Mouse (Mus musculus): ENCODE results near the gene P2ry14.
A peak's percentile ranks its signal among the peaks of the same experiment; 100 is the strongest.

The P2ry14 gene

DNA sequence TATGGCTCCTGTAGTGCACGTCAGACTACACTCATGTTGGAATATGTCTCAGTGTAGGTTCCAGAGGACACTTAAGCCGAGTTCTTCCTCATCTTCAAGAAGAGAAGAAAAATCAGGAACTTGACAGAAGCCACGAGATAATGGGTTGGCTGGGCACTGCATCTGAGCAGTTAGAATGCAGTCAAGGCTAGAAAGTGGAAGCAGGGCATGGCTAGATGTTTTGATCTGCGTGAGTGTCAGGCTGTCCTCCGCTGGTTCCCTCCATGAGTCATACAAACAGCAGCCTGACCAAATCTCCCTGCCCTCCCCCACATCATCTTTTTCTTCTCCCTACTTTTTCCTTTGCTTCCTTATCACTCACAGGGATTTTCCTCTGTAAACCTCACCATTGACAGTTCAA is at the start of gene P2ry14:
Gene P2ry14, minus strand, starts transcription at position 195 of the 400 bp plus-strand sequence.
- DNase-seq (ENCODE audit: low read depth, low spot score): no peak

DNA sequence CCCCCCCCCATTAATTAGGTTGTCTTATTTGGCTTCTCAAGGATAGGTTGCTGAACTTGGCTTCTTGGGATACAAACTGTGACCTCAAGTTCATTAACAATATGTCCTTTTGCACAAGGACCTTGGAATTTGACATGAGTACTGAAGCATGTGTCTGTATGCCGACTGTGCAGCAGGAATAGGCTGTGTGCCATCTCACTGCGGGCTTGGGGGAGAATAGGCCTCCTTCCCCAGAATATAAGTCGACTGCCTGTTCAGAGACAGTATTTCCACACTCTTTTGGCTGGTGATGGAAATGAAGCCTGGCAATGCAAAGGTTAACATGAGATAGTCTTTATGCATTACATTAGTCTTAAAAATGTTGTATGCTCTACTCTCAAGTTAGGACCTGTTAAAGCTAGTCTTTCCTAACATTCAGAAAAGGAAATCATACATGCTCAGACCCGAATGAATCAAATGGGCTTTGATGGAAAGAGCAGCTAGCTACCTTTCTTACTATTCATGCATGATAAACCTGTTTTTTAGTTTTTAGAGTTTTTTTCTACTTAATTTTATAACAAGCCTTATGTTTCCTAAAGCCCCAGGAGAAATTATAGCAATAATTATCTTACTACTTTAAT is 44.0 kb upstream of the P2ry14 start:
- no peak for DNase-seq (ENCODE audit: low read depth, low spot score)

DNA sequence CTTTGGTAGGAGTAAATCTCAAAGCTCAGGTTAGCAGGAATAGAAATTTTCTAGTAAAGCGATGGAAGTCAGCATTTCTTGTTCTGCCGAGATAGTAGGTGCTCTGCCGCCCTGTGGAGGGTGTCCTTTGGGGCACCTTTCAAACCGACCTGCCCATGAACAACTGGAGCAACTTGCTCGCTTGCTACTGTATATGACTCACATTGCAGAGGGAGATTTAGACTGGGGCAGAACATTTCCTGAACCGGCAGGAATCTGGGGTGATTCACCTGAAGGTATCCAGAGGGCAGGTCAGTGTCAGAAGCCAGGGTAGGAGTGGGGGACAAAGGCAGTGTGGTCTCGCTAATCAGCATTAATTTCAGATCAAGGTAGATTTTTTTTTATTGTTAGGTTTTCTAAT is 41.5 kb upstream of the P2ry14 start, which contains the start of gene Gpr87:
Gene Gpr87, minus strand, starts transcription at position 167 of the 400 bp plus-strand sequence.
- DNase-seq (ENCODE audit: low read depth, low spot score): no peak

DNA sequence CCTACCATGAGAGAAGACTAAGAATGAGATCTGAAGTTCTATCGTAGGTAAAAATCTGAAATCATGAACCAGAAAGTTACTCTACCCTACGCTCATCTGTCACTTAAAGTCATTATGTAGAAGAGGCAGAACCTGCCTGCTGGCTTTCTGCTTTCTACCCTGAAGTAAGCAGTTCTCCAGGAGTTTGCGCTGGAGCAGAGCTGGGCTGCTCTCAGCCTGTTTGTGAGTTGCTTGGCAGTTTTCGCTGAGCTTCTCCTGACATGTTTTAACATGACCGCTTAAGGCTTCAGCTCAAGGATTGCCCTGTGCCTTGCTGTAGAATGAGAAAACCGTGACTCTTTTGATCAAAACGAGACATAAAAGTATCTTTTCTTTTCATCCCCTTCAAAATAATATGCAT is 40.7 kb upstream of the P2ry14 start:
- DNase-seq (ENCODE audit: low read depth, low spot score): no peak

DNA sequence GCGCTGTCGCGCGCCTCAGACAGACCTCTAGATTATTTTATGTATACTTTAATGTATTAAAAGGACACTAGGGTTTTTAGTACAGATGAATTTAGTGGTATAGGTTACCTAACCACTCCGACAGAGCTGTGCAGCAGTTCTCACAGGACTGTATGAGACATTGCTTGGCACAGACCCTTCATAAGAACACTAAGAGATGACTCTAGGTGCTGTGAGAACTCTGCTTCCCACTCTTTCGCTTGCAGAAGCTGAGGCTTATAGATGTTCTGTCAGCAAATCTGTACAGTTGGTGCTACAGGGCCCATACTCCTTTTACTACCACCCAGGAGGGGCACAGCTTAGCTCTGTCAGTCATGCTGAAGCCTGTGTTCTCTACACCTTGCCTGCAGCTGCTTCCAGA is 38.3 kb upstream of the P2ry14 start:
- DNase-seq (ENCODE audit: low read depth, low spot score): no peak

DNA sequence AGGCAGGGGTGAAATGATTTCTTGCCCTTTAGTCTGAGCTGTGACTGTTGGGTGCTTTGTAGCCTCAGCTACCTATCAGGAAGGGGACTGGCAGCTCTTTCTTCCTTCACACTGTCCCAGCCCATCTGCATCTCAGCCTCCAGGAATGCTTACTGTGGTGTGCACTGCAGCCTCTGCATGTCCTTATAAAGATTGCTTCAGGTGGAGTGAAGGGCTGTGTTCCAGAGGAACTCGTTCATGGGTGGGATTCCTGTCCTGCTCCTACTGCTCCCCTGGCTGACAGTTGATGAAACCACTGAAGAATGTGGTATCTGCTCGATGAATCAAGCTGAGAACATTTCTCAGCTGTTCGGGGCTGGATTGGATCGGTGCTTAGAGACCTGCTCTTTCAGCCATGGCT is 33.9 kb upstream of the P2ry14 start:
- DNase-seq (ENCODE audit: low read depth, low spot score): no peak

DNA sequence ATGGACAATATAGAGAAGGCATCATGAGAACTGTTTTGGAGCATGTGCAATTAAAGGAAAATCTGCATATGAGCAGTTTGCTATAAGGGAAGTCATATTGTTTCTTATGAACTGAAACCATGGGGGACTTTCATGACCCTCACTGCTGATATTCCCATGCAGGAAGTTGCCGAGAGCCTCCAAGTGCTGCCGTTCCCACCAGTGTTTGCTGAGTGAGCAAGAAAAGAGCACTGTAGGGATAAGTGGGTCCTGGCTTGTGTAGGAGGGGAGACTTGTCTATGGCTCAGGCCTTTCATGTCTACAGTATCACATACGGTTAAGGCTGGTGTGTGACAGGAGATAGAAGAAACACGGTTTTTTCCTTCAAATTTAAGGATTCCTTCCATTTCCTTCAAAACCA is 32.2 kb upstream of the P2ry14 start:
- no peak for DNase-seq (ENCODE audit: low read depth, low spot score)

DNA sequence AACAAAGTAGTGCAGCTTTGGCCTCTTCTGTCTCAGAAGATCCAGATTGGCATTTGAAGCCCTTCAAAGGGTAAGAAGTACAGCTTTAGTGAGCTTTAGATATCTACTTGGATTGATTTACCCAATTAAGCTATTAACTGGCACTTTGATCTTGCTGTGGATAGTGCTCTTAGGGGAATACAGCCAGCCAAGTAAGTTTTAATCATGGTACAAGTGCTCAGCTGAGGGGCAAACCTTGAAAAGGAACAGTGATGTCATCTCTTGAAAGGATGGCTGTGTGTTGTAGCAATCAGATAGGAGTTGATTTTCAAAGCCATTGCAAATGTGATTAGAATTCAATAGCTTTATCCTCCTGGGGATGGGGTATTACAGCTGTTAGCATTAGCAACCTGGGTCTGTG is 28.7 kb upstream of the P2ry14 start:
- DNase-seq (ENCODE audit: low read depth, low spot score): no peak

DNA sequence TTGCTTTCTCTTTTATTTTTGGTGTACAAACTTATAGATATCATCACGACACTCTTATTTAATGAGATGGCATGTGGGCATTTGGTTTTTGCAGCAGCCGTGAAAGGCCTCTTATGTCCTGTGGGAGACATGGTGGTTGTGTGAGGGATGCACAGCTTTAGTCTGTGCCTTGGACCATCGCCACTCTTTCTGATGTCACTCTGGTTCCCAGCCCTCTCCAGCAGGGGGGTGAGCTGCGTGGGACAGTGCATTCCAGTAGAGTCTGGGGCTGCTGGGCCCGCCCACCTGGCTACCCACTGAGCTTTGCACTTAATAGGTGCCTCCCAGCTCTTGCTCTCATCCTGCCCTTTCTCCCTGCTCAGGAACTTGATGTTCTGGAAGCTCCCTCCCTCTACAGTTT is 27.7 kb upstream of the P2ry14 start:
- no peak for DNase-seq (ENCODE audit: low read depth, low spot score)

DNA sequence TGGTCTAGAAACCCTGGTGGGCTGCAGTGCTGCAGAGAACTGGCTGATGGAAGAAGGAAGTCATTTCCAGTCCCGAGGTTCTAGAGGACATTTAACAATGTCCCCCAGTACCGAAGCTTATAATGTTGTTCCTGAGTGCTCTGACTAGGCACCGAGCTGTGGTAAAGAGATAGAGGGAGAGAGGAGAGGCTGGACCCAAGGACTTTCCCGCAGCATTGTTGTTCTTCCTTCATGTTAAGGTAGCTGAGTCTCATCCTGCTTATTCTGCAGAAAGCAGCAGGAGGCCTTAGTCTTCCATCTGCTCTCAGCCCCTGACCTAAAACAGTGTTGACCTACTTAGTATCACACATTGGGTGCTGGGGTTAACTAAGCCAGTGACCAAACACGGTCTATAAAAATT is 23.5 kb upstream of the P2ry14 start:
- DNase-seq (ENCODE audit: low read depth, low spot score): no peak

DNA sequence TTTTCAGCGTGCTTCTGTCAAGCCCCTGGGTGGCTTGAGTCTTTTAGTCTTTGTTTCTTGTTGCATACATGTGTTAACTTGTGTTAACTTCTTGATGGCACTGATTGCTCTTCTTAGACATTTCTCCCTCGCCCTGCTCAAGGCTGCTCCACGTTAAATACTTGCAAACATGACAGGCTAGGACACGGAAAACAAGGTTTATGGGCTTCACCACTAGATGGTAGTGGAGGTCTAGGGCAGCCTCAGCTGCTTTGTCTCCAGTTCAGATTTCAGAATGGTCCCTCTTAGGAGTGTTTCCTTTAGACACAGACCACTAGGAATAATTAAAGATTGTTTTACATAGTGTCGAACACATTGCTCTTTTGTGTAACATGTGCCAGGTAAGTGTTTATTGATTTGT is 21.8 kb upstream of the P2ry14 start:
- DNase-seq (ENCODE audit: low read depth, low spot score): peak; percentile 54

DNA sequence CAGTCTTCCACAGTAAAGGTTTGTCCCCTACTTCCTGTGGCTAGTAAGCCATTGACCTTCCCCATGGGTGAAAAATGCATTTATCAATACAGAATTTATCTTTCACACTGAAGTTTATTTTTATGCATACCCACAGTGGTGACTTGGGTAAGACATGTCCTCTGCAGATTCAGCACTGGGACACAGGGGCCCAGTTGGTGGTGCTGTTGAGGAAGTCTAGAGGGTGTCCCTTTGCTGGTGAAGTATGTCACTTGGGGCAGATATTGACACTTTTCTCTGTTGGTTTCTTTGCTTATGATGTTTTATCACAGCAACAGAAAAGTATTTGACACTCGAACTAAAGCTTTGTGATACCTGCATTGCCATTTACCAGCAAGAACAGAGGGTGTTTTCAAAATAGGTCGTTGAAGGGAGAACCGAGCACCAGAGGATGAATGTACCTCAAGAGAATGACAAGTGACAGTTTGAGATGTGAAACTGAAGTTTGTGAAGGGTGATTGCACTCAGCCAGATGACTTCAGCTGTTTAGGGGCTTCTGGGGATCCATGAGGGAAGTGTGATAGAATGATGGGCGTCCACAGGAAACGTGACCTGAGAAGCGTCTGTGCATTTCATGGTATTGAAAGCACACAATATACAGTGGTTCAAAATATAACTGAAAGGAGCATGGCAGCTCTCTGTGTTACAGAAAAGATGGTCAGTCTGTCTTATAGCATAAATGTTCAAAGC is 21.2 kb upstream of the P2ry14 start:
- no peak for DNase-seq (ENCODE audit: low read depth, low spot score)

DNA sequence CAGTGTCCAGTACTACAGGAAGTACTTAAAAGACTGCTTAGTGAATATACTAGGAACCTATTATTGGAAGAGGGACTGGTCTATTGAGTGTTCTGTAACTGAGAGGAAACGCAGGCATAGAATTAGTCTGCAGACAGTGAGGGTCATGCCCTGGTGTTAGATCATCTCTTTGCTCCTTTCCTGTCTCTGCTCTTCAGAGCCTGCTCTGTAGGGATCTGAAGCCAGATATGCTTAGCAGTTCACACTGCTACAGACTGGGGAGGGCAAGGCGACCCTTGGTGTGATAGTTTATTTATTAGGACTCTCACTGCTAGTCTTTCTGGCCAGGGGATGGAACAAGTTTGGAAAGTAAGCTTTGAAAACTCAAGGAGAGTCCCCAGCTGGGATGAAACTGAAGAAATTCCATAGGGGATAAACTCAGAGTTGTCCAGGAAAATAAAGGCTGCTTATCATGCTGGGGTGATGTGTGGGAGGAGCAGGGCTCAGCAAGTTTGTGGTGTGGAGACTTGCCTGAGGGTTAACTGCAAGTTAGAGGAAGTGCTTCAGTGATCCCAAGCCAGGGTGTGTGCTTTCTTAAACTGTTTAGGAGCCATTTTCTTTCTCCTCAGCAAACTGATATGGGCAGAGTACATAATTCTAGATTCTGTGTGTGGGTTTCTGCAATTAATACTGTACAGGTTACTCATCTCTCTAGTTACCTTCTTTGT is 16.7 kb upstream of the P2ry14 start:
- no peak for DNase-seq (ENCODE audit: low read depth, low spot score)

DNA sequence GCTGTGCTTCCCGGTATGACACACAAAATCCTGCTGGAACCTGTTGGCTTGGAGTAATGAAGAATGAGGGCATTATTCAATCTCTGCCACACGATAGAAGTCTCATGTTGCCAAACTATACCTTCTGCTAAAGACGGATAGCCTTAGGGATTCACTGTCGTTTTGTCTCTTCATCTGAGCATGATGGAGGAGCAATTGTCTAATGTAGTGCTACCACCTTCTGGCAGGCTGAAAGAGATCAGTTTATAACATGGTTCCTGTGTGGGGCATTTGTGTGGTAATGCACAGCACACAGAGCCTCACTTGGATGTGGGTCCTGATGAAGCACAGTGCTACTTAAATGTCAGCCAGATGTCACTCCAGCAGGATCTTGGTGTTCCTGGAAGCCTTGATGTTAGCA is 15.8 kb upstream of the P2ry14 start:
- no peak for DNase-seq (ENCODE audit: low read depth, low spot score)

DNA sequence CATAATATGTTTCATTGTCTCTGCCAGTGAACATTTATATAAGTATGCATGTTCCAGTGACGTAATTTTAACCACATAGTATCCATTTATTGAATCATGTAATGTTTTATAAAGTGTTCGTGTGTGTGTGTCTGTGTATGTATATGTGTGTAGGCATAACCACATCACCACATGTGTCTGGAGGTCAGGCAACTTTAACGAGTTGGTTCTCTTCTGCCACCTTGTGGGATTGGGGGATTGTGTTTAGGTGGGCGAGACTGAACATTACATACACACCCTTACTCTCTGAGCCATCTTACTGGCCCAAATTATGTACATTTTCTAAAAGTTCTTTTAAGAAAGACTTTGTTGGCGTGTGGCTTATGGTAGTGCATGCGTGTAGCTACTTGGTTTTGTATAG is 15.1 kb upstream of the P2ry14 start:
- DNase-seq (ENCODE audit: low read depth, low spot score): peak; percentile 13

DNA sequence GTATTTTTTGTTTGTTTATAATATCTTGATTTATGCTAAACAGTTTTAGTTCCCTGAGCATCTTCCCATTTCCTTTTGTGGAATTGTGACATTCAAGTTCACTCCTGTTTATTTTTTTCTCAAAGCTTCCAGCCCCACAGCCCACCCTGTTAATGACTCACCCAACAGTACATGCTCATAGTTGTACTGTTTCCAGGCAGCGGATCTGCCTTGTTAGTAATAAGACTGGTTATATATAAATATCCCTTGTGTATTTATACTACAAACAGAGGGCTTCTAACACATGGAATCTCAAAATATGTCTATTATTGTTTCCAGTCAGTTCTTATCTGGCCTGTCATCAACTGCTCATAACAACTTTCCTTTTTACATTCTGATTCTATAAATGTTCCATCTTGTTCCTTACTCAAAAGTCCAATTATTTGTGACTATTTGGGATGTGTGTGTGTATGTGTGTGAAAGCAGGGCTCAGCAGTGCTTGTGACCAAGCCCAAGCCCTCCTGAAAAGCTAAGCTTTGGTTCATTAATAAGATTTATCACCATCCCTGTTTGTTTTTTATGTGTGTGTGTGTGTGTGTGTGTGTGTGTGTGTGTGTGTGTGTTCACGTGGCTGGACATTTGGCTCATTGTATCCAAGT is 14.1 kb upstream of the P2ry14 start:
- no peak for DNase-seq (ENCODE audit: low read depth, low spot score)

DNA sequence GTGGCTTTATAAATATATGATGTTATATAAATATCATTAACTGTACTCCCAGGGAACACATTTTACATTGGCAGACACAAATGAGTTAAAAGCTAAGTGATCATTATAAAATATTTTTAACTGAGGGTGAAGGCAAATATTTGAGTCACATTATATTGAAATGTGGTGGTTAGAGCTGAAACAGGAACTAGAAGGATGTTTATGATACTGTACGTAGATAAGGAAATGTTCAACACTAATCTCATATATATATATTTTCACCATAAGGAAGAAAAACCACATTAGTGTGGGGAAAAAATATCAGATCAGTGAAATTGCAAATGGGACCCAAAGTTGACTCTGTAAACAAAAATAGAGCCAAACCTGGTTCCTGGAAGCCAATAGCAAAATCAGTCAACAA is 7.0 kb upstream of the P2ry14 start:
- DNase-seq (ENCODE audit: low read depth, low spot score): no peak

DNA sequence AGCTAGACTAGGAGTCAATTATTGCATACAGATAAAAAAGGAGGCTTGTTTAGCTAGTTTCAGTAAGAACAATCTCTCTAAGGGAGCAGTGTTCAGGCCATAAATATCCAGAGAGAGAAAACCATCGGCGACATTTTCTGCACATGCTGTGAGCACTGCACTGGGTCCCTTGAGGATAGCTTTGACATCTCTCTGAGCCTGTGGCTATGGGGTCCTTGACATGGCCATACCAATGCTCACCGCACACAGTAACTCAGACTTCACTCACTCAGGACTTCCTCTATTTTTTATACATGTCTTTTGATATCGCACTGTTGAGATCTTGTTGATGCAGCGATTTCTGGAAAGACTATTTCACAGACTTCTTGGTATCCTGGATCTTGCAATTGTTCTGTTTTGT is 3.6 kb upstream of the P2ry14 start:
- no peak for DNase-seq (ENCODE audit: low read depth, low spot score)

DNA sequence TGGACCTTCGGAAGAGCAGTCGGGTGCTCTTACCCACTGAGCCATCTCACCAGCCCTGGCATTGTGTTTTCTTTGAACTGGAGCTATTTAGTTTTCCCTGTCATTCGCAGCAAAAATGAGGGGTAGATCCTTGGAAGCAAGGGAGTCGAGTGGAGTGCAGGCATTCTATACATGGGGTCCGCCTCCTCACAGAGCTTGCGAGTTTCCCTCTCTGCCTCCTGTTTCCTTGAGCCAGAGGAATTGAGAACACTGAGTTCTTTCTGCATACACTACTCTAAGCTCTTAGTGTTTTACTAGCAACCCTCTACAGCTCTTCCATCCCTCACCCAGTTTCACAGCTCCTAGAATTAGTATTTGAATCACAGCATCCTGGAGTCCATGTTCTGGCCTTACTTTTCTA is 2.0 kb upstream of the P2ry14 start:
- no peak for DNase-seq (ENCODE audit: low read depth, low spot score)

DNA sequence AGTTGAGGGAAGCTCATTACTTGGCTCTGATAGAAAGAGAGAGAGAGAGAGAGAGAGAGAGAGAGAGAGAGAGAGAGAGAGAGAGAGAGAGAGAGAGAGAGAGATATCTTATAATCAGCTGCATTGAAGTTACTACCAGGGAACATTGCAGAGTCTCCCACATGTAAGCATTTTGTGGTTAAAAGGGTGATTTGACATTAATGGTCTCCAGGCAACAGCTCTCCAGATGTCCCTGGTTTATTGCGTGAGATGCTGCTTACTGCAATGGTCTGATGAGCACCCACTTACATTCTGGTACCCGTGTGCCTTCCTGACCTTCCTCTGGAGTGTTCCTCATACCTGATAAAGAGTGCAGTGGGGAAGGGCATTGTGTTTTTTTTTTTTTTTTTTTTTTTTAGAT is 1.5 kb upstream of the P2ry14 start:
- DNase-seq (ENCODE audit: low read depth, low spot score): no peak

DNA sequence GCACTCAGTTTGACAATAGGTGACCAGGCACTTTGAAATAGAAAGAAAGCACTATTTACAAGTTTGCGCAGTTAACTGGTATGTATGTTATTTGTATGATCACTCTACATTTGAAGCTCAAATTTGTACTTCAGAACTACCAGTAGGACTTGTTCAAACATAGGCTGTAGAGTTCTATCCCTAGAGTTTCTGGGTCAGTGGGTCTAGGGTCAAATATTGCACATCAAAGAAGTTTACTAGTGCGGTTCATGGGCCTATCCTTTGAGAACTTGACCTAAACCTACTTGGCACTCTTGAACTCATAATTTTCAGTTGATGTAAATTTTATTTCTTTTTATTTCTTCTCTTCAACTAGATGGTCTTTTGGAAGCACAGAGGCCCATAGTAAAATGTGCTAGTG is 2.8 kb downstream of the P2ry14 start:
- DNase-seq (ENCODE audit: low read depth, low spot score): no peak

DNA sequence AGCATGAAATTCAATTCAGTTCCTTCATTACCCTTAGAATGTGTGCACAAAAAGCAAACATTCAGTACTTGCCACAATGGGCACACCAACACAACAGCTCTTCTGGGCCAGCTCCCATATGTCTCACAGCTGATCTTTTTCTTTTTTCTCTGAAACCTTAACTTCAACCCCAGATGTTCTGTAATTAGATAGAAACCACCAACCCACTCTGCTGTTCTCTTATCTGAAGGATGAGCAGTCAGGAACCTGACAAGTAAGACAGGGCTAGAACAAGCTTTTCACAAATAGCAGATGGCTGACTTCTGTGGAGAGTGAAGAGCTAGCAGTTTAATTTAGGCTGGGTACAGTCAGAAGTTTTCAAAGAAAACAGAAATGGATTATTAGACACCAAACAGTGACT is 3.8 kb downstream of the P2ry14 start:
- no peak for DNase-seq (ENCODE audit: low read depth, low spot score)

DNA sequence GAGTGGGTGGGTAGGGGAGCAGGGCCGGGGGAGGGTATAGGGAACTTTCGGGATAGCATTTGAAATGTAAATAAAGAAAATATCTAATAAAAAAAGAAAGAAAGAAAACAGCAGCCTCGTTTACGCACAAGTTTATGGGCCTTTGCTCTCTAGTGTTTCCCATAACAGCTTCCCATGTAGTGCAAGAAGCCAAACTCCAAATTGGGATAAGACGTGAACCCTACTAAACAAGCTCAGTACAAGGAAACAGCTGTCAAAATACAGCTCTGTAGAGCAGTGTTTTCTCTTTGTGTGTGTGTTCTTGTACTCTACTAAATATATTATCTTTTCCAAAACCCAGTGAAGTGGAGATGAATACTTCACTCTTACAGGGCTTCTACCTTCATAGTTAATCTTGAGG is 8.2 kb downstream of the P2ry14 start:
- no peak for DNase-seq (ENCODE audit: low read depth, low spot score)

Data from CD4-positive helper T cell, adult 2 months (primary cell).